Mouse (Mus musculus): ENCODE results near the gene Prickle1. TPM values are rescaled to one million over a fixed set of nuclear protein-coding genes. Genes with fewer than 3 reads are reported as not detected.

Gene Prickle1
- total RNA-seq, 1 experiment from 2014 or later: not detected

- ATAC-seq (replicated peaks; ENCODE audit: insufficient number of reproducible peaks, low FRiP score, low TSS enrichment, poor library complexity, severe bottlenecking): no peak
Measured at GRCm38 (mm10) chr15:93474277-93474676, 121.4 kb downstream of the Prickle1 start.

GRCm38 (mm10) chr15:93472089-93472488, 123.6 kb downstream of the Prickle1 start:
- ATAC-seq (replicated peaks; ENCODE audit: insufficient number of reproducible peaks, low FRiP score, low TSS enrichment, poor library complexity, severe bottlenecking): no peak

GRCm38 (mm10) chr15:93471651-93472050, 124.0 kb downstream of the Prickle1 start:
- ATAC-seq (replicated peaks; ENCODE audit: insufficient number of reproducible peaks, low FRiP score, low TSS enrichment, poor library complexity, severe bottlenecking): no peak

GRCm38 (mm10) chr15:93461066-93461465, 134.6 kb downstream of the Prickle1 start:
- no peak for ATAC-seq (replicated peaks; ENCODE audit: insufficient number of reproducible peaks, low FRiP score, low TSS enrichment, poor library complexity, severe bottlenecking)

GRCm38 (mm10) chr15:93459422-93459821, 136.3 kb downstream of the Prickle1 start:
- no peak for ATAC-seq (replicated peaks; ENCODE audit: insufficient number of reproducible peaks, low FRiP score, low TSS enrichment, poor library complexity, severe bottlenecking)

- no peak for ATAC-seq (replicated peaks; ENCODE audit: insufficient number of reproducible peaks, low FRiP score, low TSS enrichment, poor library complexity, severe bottlenecking)
Measured at GRCm38 (mm10) chr15:93456005-93456404, 139.7 kb downstream of the Prickle1 start.

GRCm38 (mm10) chr15:93453296-93453695, 142.4 kb downstream of the Prickle1 start:
- no peak for ATAC-seq (replicated peaks; ENCODE audit: insufficient number of reproducible peaks, low FRiP score, low TSS enrichment, poor library complexity, severe bottlenecking)

Other genes with a start within 250 kb of the Prickle1 start
- 121 to 168 TPM (median 162 TPM) in 3 replicates for gene Zcrb1, start 197.6 kb downstream of the Prickle1 start, total RNA-seq (2017)
- 27.4 to 32.4 TPM (median 29.0 TPM) in 3 replicates for gene Pphln1, start 197.5 kb downstream of the Prickle1 start, total RNA-seq (2017)

All from monocyte, adult 5-6 weeks (primary cell).